Mouse (Mus musculus) embryo, embryonic 10 days (tissue): ENCODE results near the gene Nat10.

Experiments
- DNase-seq: peaks from one replicate; pipeline ENCODE4 v3.0.0-alpha.2; 2015; ENCODE audit warnings: low spot score

Nat10 gene

GRCm38 (mm10) chr2:103760906-103761716, at the start of gene Nat10:
Gene Nat10 (minus strand): TSS chr2:103761270.
- DNase-seq, result peak; percentile 100

GRCm38 (mm10) chr2:103810412-103810811, 49.3 kb upstream of the Nat10 start:
- no peak for DNase-seq

- DNase-seq, result no peak
These were observed 47.4 kb upstream of the Nat10 start for GRCm38 (mm10) chr2:103808466-103808865.

GRCm38 (mm10) chr2:103803770-103804530, 42.9 kb upstream of the Nat10 start:
- DNase-seq, result no peak

DNA sequence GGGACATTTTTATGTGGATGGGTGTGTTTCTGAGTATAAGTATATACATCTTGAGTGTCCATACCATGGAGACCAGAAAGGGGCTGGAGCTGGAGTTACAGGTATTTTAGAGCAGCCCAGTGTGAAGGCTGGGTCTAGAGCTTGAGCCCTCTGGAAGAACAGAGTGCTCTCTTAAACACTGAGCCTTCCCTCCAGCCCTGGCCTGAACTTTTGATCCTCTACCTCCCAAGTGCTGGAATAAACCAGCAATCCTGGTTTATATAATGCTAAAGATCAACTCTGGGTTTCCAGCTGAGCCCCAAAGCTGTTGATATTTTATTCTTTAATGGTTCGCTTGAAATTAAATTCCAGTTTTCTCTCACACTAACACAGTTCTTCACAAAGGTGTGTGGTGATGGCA, 41.4 kb upstream of the Nat10 start:
- DNase-seq, result no peak

DNA sequence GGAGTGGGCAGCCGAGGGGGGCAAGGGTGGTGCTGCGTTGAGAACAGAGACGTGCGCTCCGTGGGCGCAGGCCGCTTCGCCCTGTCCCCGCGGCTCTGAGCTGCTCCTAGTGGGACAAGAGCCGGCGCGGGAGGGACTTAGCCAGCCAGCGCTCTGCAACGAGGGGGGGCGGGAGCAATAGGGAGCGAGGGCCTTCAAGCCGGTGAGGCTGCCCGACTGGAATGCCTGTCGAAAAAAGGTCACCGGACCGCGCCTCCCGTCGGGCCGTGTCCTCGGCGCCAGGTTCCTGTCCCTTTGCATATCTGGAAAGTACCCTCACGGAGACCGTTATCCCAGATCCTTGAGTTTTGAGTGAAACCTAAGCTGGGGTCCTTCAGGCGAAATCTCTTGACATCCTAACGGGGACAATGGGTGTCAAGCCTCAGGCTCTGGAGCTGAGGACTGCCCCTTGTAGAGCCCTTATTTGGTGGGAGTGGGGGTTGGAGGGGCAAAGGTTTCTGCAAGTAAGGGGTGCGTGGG, 36.5 kb upstream of the Nat10 start, which contains the start of gene Caprin1:
Gene Caprin1, minus strand, starts transcription at position 159 of the 519 bp plus-strand sequence.
- DNase-seq, result peak; percentile 95

DNA sequence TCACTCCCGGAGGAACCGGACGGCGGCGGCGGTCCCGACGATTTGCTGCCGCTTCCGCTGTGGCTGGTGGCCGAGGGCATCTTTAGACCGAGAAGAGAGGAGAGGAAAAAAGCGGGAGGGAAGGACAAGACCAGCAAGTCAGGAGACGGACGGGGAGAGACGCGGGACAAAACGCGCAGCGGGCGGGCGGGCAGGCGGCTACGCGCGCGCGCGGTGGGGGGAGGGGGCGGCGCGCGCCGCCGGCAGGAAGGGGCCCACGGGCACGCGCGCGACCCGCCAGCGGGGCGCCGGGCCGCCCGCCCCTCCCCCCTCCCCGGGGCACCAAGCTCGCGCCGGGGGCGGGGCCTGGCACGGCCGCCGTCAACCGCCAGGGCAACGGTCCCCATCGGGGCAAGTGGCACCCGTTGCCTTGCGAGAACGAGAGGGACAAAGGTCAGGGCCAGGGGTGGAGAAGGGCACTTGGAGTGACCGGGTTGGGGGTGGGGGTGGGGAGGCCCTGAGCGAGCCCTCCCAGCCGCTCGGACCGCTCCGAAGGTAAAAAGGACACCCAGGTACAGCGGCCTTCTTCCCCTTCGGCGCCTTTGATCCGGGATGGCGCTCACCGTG, 35.9 kb upstream of the Nat10 start:
- peak; percentile 87 for DNase-seq

- DNase-seq, result peak; percentile 66
These were observed 35.3 kb upstream of the Nat10 start for GRCm38 (mm10) chr2:103796211-103796860.

- DNase-seq, result peak; percentile 91
These were observed 34.8 kb upstream of the Nat10 start for GRCm38 (mm10) chr2:103795843-103796210.

GRCm38 (mm10) chr2:103792009-103792408, 30.9 kb upstream of the Nat10 start:
- DNase-seq, result no peak

DNA sequence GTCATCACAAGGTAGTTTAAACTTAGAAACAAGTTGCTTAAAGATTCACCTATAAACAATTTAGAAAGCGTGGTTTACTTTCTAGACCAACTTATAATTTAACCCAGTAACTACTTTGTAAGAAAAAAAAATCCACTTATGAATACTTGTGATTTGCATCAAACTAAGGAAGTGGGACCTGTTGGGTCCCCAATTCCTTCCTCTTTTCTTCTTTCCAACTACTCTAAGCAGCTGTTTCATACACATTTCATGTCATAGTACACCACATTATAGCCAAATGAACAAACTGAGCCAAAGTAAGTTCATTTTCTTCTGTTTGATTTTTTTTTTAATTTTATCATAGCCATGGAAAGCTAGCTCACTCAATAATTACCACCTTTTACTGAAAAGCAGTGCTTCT, 24.7 kb upstream of the Nat10 start:
- DNase-seq, result no peak

- DNase-seq, result peak; percentile 39
These were observed 23.6 kb upstream of the Nat10 start for GRCm38 (mm10) chr2:103784621-103785020.

- DNase-seq, result no peak
These were observed 1.4 kb upstream of the Nat10 start for GRCm38 (mm10) chr2:103762492-103762891.

GRCm38 (mm10) chr2:103761993-103762392, 923 bp upstream of the Nat10 start:
- no peak for DNase-seq

DNA sequence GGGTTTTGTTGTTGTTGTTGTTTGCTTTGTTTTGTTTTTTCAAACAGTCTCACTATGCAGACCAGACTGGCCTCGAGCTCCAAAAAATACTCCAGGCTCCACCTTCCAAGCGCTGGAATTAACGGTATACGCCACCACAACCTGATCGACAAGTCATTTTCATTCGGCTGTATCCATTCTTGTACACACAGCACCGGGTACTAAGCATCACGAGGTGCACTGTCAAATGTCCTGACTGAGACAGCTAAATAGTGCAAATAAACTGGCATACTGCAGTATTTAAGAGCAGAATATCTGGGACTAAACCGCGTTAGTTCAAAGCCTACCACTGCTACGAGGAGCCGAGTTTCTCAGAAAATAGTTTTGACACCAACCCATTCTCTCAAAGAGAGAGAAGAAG, 649 bp downstream of the Nat10 start:
- DNase-seq, result no peak

DNA sequence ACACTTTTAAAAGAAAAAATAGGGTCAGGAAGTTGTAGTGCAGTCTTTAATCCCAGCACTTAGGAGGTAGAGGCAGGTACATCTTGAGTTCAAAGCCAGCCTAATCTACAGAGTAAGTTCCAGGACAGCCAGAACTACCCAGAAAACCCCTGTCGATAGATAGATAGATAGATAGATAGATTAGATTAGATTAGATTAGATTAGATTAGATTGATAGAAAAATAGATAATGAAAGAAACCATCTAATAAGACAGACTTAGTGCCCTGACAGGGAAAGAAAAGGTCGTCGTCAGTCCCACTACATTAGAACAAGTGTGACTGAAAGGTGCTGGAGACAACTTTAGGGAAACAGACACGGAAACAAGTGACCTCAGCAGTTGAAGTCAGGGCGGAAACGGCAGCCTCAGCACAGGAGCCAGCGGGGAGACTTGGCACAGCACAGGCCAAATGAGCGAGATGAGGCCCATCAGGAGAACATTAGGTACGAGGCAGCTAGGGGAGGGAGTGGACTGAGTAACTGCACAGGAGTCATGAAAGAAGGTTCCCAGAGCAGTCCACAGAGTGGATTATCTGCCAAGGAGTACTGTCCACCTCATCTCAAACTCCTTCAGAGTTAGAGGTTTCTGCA, 5.5 kb downstream of the Nat10 start:
- no peak for DNase-seq

- no peak for DNase-seq
These were observed 6.5 kb downstream of the Nat10 start for GRCm38 (mm10) chr2:103754614-103755013.

- no peak for DNase-seq
These were observed 9.3 kb downstream of the Nat10 start for GRCm38 (mm10) chr2:103751771-103752170.

DNA sequence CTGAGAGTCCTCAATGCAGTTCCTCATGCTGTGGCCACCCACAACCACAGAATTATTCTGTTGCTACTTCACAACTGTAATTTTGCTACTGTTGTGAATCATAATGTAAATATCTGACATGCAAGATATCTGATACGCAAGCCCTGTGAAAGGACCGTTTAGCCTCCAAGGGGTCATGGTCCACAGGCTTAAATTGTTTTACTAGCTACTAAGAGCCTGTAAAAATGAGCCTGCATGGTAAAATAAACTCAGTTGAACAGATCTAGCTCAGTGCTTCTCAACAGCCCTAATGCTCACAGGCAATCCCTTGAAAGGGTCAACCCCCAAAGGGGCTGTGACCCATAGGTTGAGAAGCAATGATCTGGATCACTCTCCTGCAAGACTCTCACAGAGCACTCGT, 12.0 kb downstream of the Nat10 start:
- no peak for DNase-seq

DNA sequence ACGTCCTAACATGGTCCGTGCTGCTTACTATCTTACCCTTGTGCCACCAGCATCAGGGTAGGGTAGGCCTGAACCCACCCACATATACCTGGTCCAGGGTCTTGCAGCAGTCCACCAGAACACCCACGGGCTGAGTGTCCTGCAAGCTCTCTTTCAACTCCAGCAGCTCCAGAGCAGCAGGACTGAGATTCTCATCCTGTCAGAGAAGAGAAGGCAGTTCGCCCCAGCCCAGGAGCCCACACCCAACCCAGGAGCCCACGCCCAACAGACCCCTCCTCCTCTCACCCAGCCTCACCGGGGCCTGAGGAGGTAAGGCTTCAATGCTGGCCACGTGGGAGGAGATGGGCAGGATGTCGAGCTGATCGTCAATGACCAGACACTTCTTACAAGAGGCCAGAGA, 13.2 kb downstream of the Nat10 start:
- no peak for DNase-seq

DNA sequence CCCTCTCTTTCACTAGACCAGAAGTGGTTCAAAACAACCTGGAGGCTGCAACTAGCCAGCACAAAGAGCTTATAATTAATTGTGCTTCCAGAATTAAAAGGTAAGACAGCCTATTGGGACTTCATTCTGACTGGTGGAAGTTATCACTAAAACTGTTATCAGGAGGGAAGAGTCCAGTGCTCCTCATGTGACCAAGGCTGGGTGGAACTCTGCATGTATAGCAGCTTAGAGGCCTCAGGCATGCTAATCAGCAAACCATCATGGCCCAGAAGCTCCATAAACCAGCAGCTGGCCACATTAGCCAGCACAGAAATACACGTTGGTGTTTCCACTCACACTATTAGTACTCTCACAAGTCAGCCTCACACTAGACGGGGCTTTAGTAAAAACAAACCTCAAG, 14.3 kb downstream of the Nat10 start:
- DNase-seq, result no peak

DNA sequence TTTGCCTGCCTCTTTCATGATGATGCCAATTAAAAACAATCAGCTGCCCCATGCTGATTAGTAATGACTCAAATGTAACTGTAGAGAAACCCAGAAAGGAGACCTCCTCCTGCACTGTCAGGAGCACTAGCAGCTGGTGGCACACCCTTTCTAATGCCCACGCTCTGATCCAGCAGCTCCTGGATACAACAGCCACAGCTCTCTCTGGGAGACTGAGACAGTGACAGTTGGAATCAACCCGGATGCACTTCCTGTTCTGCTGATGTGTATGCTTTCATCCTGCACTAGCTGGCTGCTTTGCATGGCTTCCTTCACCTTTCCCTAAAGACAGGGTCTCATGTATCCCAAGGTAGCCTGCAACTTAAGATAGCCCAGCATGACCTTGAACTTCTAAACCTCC, 15.0 kb downstream of the Nat10 start:
- DNase-seq, result no peak
